Mouse (Mus musculus) liver, embryonic 14.5 days (tissue): Measurements from ENCODE around the gene Pdzk1ip1. TPM values are rescaled to one million over a fixed set of nuclear protein-coding genes. Genes with fewer than 3 reads are reported as not detected.

ENCODE experiments used
- ATAC-seq: fragments of 200-750 bp; cut with Nextera tagmentation; 2 replicates; pipeline ENCODE4 v1.8.0; 2017; ENCODE audit warnings: moderate number of reproducible peaks, mild to moderate bottlenecking, moderate library complexity; ENCODE audit not compliant: insufficient read depth
- DNase-seq, 3 experiments: peaks; one replicate each; pipeline ENCODE4 v3.0.0-alpha.2; 2012 to 2013; ENCODE audit warnings: low read depth in 3 of 3, low spot score in 3 of 3
- H3K27ac ChIP-seq: fragments of 300-500 bp; sonication (generic); 2 replicates; pipeline ENCODE4 v1.5.1; 2014; ENCODE audit warnings: moderate library complexity, mild to moderate bottlenecking, control low read depth, inconsistent platforms
- H3K27me3 ChIP-seq: fragments of 300-500 bp; sonication (generic); 2 replicates; pipeline ENCODE4 v1.6.1; 2014; ENCODE audit warnings: mild to moderate bottlenecking, low read length, moderate library complexity; ENCODE audit not compliant: control insufficient read depth, insufficient read depth
- H3K36me3 ChIP-seq: fragments of 300-500 bp; sonication (generic); replicated peaks from 2 replicates; pipeline ENCODE4 v1.6.1; 2014; ENCODE audit warnings: low read depth; ENCODE audit not compliant: control insufficient read depth, insufficient read depth
- H3K4me1 ChIP-seq, 2 experiments: fragments of 200-500 bp in 1 of 2; fragments of 300-500 bp in 1 of 2; sonication (generic) in 1 of 2; replicated peaks; 2 replicates each; pipeline ENCODE4 v1.6.1; 2012 to 2014; ENCODE audit warnings: antibody characterized with exemption in 1 of 2, inconsistent platforms in 1 of 2, low read length in 1 of 2; ENCODE audit not compliant: control insufficient read depth in 2 of 2, insufficient read depth in 2 of 2
- H3K4me2 ChIP-seq: fragments of 300-500 bp; sonication (generic); 2 replicates; pipeline ENCODE4 v1.6.1; 2014; ENCODE audit warnings: low read depth, mild to moderate bottlenecking, control low read depth, moderate library complexity
- H3K4me3 ChIP-seq, 2 experiments: fragments of 200-500 bp in 1 of 2; fragments of 300-500 bp in 1 of 2; sonication (generic) in 1 of 2; 2 replicates each; pipeline ENCODE4 v1.5.1; 2012 to 2014; ENCODE audit warnings: low read depth in 2 of 2, low read length in 2 of 2, mild to moderate bottlenecking in 2 of 2, control low read depth in 1 of 2, inconsistent platforms in 1 of 2, moderate library complexity in 1 of 2; ENCODE audit not compliant: insufficient read depth in 1 of 2
- H3K9ac ChIP-seq: fragments of 300-500 bp; sonication (generic); replicated peaks from 2 replicates; pipeline ENCODE4 v1.6.1; 2014; ENCODE audit warnings: mild to moderate bottlenecking, control low read depth, moderate library complexity
- H3K9me3 ChIP-seq: fragments of 300-500 bp; sonication (generic); 2 replicates; pipeline ENCODE4 v1.6.1; 2016; ENCODE audit warnings: low read length, mixed read lengths; ENCODE audit not compliant: control insufficient read depth
- CTCF ChIP-seq: IDR thresholded peaks from 2 replicates; pipeline ENCODE4 v1.5.1; 2016; ENCODE audit warnings: antibody characterized with exemption, low read depth, control low read depth
- EP300 ChIP-seq: IDR thresholded peaks from 2 replicates; pipeline ENCODE4 v1.6.1; 2016; ENCODE audit warnings: antibody characterized with exemption, low read depth
- WGBS: fragments of 180-500 bp; shearing (Covaris S2); extraction: QIAGEN DNeasy Blood & Tissue Kit; methylation state at CpG from one replicate; pipeline ENCODE4 v1.1.7; 2014; ENCODE audit not compliant: insufficient replicate concordance; 5-methylcytosine and 5-hydroxymethylcytosine counted together
- polyA plus RNA-seq, 2 experiments: library from polyadenylated mRNA; depleted of rRNA in 1 of 2; stranded (reverse) in 1 of 2; unstranded in 1 of 2; fragments of >200 nt; fragmentation: Nextera tagmentation in 1 of 2; extraction: Ambion mirVana in 1 of 2; gene quantifications; 2 replicates each; pipeline versions ENCODE4 v1.2.1 to v1.2.3; 2012 to 2014

The Pdzk1ip1 gene
- polyA plus RNA-seq, 2 experiments: 24.4 to 24.5 TPM

DNA sequence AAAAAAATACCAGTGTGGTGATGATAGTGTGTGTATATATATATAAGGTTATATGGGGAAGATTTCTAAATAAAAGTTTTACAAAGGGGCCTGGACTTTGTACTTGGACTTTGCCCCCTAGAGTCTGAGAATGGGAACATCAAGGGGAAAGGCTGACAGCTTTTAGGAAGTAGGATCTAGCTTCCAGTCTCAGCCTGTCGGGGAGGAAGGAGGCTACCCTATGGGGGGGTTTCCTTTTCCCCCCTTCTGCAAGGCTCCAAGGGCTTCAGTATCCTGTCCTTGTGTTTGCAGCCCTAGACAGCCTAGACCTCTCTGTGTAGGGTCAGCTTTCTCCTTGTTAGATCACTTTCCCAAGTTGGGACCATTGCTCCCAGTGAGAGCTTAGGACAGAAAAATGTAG, 16.8 kb upstream of the Pdzk1ip1 start:
- H3K4me3 ChIP-seq: no peak overlapping the region
- no peak overlapping the region for H3K9ac ChIP-seq
- H3K4me2 ChIP-seq: no peak overlapping the region
- peak overlapping the region; percentile 5; the same call in 1 of the 2 replicates for H3K27ac ChIP-seq
- peaks cover 52% of the 10 kb centered on the region for H3K36me3 ChIP-seq
- TF ChIP-seq CTCF (peak; percentile 29; the same call in 1 of the 2 replicates), EP300 (no peak)
- ATAC-seq (peak; percentile 27), DNase-seq (no peak)
- no peaks in the 10 kb centered on the region for H3K27me3 ChIP-seq
- peaks cover 3 to 23% of the 10 kb centered on the region in 2 experiments; a peak in 3 of 4 replicates for H3K4me1 ChIP-seq
- H3K9me3 ChIP-seq: no peaks in the 10 kb centered on the region
- 8% methylated on average over 1 of the region's 1 CpGs for WGBS

DNA sequence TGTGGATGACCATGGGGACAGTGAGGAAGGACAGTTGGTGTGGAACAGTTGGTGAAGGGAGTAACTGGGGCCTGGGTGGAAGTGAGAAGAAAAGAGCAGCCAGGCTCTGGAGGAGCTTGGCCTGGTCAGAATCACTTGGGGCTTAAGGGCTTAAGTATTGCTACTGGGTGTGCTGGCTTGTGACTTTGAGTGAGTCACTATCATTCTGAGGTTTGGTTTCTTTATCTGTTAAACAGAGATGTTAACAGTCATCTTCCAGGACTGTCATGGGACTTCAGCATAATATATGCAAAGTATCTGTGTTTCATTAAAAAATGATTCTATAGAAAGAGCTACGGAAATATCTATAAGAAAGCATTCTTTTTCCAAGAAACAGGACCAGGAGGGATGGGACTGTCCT, 13.7 kb upstream of the Pdzk1ip1 start:
- no peak for ATAC-seq
- no peak overlapping the region for H3K4me3 ChIP-seq
- no peak overlapping the region for H3K27ac ChIP-seq
- no peak for TF ChIP-seq CTCF
- DNase-seq: no peak
- no peak overlapping the region for H3K4me2 ChIP-seq
- no peak overlapping the region for H3K9ac ChIP-seq
- 67% methylated on average over 1 of the region's 1 CpGs for WGBS
- H3K27me3 ChIP-seq: no peaks in the 10 kb centered on the region
- peaks cover 3 to 23% of the 10 kb centered on the region in 2 experiments; a peak in 3 of 4 replicates for H3K4me1 ChIP-seq
- H3K36me3 ChIP-seq: peaks cover 21% of the 10 kb centered on the region
- no peaks in the 10 kb centered on the region for H3K9me3 ChIP-seq

- 19% methylated on average over 3 of the region's 3 CpGs for WGBS
- no peak overlapping the region; the same call in 1 of the 2 replicates for H3K27ac ChIP-seq
Measured at GRCm38 (mm10) chr4:115075204-115075915, 13.1 kb upstream of the Pdzk1ip1 start.

GRCm38 (mm10) chr4:115078892-115079820, 9.4 kb upstream of the Pdzk1ip1 start:
- DNase-seq: no peak
- no peak overlapping the region for H3K27ac ChIP-seq
- 39% methylated on average over 10 of the region's 10 CpGs for WGBS

More at GRCm38 (mm10) chr4:115075204-115075915, 13.1 kb upstream of the Pdzk1ip1 start:
- Histone ChIP-seq H3K4me2 (no peak overlapping the region), H3K9ac (no peak overlapping the region), H3K4me3 (no peak overlapping the region), H3K4me1 (peaks cover 3 to 23% of the 10 kb centered on the region in 2 experiments; a peak in 3 of 4 replicates), H3K9me3 (no peaks in the 10 kb centered on the region), H3K27me3 (no peaks in the 10 kb centered on the region), H3K36me3 (peaks cover 16% of the 10 kb centered on the region)
- ATAC-seq (peak; percentile 25; the same call in 1 of the 2 replicates), DNase-seq (no peak)
- TF ChIP-seq EP300 (no peak), CTCF (no peak)

More at GRCm38 (mm10) chr4:115078892-115079820, 9.4 kb upstream of the Pdzk1ip1 start:
- H3K9me3 ChIP-seq: no peaks in the 10 kb centered on the region
- no peak for ATAC-seq
- H3K4me3 ChIP-seq: no peak overlapping the region
- no peak for TF ChIP-seq EP300
- TF ChIP-seq CTCF: no peak
- peaks cover 3 to 18% of the 10 kb centered on the region in 2 experiments; a peak in 3 of 4 replicates for H3K4me1 ChIP-seq
- no peaks in the 10 kb centered on the region for H3K27me3 ChIP-seq
- no peak overlapping the region for H3K4me2 ChIP-seq
- H3K9ac ChIP-seq: no peak overlapping the region
- H3K36me3 ChIP-seq: no peaks in the 10 kb centered on the region
